Mouse (Mus musculus) liver, postnatal 0 days (tissue): ENCODE measurements around the gene Crybb1.

Experiments
- CTCF ChIP-seq: sonication (generic); IDR thresholded peaks from 2 replicates; pipeline ENCODE4 v1.5.1; 2016; ENCODE audit warnings: antibody characterized with exemption, low read depth
- EP300 ChIP-seq: IDR thresholded peaks from 2 replicates; pipeline ENCODE4 v1.6.1; 2016; ENCODE audit warnings: antibody characterized with exemption, low read depth, mild to moderate bottlenecking

DNA sequence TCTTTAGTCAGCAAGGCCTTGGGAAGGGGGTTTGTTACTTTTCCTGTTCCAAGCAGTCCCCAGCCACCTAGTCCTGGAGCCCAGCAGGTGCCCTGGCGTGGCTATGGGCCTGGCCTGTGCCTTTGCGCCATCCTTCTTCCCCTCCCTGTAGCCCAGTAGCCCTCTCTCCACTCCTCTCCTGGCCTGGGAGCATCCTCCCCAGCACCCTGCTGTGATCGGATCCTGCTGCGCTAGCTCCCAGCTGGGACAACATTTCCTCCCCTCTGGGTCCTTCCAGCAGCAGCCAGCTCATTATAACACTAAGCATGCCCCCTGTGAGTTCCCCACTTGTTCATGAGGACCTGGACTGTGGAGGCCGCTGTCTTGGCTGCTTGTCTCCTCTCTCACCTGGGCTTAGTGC, 50.2 kb downstream of the Crybb1 start:
- TF ChIP-seq CTCF (no peak), EP300 (no peak)
